Mouse (Mus musculus) urinary bladder, adult 2 months (tissue): Measurements from ENCODE around the gene Cyp39a1. TPM values are rescaled to one million over a fixed set of nuclear protein-coding genes. Genes with fewer than 3 reads are reported as not detected.
A peak's percentile ranks its signal among the peaks of the same experiment; 100 is the strongest.

Source experiments
- DNase-seq: peaks from one replicate; pipeline ENCODE4 v3.0.0; 2022; ENCODE audit warnings: low spot score
- polyA plus RNA-seq: library from polyadenylated mRNA; depleted of rRNA; stranded (reverse); fragments of >200 nt; gene quantifications from 2 replicates; pipeline ENCODE4 v1.2.3, GENCODE M21; 2012

Cyp39a1 gene
- polyA plus RNA-seq, 1 experiment: 9.9 TPM

DNA sequence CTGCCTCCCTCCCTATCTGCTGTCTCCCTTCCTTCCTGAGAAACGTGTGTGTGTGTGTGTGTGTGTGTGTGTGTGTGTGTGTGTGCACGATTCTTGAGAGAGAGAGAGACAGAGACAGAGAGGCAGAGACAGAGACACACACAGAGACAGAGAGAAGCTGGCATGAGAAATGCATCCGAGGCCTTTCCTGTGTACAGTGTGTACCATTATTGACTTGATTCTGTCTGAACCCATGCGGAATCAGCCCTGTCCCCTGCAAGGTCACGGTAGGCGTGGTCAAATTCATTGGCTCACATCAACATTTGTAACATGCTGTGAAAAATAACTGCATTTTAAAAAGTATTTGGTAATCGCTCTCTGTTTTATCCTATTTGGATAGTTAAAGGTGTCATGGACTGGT lies 16.9 kb downstream of the Cyp39a1 start:
- no peak for DNase-seq

GRCm38 (mm10) chr17:43684638-43685037 lies 17.4 kb downstream of the Cyp39a1 start:
- no peak for DNase-seq

DNA sequence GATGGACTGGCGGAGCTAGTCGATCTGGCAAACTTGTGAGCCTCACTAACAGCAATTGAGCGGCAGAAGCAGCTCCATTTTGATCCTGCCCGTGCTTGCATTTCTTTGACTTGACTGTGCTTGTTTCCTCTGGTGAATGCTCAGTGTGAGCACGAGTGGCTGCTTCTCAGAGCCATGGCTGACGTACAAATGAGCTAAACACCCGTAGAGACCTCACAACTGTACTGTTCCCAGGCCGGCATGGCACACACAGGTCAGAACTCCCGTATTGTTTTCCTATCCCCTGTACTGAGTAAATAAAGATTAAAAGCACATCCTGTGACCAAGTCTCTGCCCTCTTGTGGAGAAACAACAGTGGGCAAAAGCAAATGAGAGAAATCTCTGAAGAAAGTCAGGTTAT lies 22.4 kb downstream of the Cyp39a1 start:
- no peak for DNase-seq

GRCm38 (mm10) chr17:43698997-43699649 lies 31.9 kb downstream of the Cyp39a1 start:
- DNase-seq: peak; percentile 30

DNA sequence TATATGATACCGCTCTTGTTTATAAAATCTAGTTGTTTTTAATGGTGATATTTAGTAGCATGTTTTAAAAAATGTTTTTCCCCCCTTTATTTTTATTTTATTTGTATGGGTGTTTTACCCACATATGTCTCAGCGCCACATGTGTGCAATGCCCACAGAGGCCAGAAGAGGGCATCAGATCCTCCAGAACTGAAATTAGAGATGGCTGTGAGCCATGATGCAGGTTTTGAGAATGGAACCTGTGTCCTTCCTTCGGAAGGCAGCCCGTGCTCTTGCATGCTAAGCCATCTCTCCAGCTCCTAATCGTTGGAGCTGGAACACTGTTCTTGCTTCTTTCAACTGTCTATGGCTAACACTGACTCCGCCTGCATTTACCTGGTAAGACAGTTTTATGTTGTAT lies 33.8 kb downstream of the Cyp39a1 start:
- no peak for DNase-seq

- DNase-seq: no peak
Measured at GRCm38 (mm10) chr17:43704216-43704930, 37.1 kb downstream of the Cyp39a1 start.

- no peak for DNase-seq
Measured at GRCm38 (mm10) chr17:43706749-43707148, 39.5 kb downstream of the Cyp39a1 start.

DNA sequence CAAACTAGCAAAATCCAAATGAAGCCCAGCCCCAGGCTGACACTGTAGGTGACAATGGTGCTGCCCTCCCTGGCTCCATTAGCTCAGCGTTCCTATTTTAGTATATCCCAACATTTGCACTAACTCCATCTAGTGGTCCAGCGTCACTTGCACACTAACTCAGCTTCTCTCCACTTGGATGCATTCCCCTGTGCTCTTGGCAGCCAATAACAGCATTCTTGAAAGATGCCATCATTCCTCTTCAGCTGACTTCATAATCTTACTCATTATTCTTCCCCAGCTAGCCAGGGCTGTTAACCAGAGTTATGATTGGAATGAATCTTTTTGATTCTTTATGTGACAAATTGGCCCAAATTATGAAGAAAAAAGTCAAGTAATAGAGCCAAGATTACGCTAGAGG lies 40.0 kb downstream of the Cyp39a1 start:
- no peak for DNase-seq

DNA sequence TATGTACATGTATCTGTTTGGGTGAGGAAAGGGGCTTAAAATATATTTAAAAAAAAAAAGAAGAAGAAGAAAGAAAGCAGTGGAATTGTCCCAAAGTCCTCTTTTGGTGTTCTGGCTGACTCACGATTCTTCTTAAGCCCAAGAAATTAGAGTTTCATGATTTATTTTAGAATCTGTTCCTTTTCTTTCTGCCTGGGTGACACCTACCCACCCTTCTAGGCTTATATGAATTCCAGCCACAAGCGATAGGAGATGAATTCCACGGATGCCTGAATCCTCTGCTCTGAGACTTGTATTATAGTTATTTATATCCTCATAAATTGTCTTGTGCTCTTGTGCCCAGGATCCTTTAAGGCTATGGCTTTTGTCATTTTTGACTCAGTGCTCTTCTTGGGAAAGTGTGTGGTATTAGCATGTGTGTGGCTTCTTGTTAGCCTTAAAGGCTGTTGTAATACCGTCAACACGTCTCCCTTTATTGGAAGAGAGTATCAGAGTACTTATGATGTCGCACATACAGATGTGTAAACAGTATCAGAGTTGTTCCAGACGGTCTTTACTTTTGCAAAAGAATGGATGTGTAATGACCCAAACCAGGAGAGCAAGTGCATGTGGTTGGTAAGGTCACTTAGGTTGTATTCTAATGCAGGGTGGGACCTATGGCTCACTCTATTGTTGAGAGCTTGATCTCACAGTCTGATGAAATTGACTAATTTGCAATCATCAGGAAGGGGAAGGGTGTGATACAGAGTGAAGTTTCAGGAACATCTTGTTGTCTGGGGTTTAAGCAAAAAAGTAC lies 44.5 kb downstream of the Cyp39a1 start:
- DNase-seq: no peak

GRCm38 (mm10) chr17:43714191-43714590 lies 47.0 kb downstream of the Cyp39a1 start:
- DNase-seq: no peak

- DNase-seq: no peak
Measured at GRCm38 (mm10) chr17:43716601-43717000, 49.4 kb downstream of the Cyp39a1 start.

GRCm38 (mm10) chr17:43719401-43719800 lies 52.2 kb downstream of the Cyp39a1 start:
- no peak for DNase-seq

- no peak for DNase-seq
Measured at GRCm38 (mm10) chr17:43724480-43724879, 57.3 kb downstream of the Cyp39a1 start.

DNA sequence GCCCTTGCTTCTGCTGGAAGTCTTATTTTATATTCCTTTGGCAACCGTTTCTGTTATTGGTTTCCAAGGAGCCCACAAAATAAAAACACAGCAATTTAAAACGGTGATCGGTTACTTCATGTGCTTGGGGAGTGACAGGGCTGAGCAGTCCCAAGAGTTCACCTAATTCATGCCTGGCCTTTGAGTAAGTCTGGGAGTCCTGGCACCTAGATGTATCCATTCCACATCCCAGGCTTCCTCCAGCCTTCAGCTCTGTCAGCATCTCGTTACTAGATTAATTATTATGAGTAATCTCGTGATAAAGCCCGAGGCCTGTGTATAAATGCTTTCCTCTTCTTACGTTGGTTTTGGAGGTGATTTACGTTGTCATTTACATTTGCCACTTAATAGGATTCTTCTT lies 64.1 kb downstream of the Cyp39a1 start:
- no peak for DNase-seq

DNA sequence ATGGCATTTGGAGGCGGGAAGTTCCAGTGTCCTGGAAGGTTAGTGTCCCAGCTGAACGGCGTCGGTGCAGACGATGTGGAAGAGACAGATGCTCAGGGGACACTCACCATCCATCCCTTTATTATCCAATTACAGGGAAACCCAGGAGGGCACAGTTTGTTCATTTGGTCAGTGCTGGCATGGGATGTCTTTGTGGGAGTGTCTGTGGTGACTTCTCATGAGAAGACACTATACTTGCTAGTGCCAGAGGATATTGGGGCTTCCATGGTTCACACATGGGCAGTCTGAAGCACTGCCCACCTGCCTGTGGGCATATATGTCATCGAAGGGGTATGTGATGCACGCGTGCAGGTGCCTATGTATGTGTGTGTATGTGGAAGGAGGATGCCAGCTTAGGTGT lies 64.8 kb downstream of the Cyp39a1 start:
- DNase-seq: no peak

- DNase-seq: no peak
Measured at GRCm38 (mm10) chr17:43734252-43734651, 67.0 kb downstream of the Cyp39a1 start.

- no peak for DNase-seq
Measured at GRCm38 (mm10) chr17:43743933-43744332, 76.7 kb downstream of the Cyp39a1 start.

DNA sequence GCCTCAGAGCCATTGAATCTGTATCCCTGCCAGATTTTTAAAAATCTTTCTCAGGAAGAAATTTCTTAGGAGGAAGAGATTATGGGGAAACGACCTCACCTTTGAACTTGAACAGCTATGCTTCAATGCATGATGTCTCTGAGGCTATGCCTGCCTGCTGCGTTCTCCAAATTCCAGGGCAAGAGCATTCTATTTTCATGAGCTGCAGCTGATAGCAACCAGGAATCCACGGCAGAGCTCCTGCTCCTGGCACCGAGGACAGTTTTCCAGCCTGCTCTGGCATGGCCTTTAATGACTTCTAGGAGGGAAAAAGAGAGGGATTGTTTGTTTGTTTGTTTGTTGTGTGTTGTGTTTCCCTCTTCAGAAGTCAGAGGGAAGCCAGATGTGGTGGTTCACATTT lies 77.2 kb downstream of the Cyp39a1 start:
- DNase-seq: no peak

DNA sequence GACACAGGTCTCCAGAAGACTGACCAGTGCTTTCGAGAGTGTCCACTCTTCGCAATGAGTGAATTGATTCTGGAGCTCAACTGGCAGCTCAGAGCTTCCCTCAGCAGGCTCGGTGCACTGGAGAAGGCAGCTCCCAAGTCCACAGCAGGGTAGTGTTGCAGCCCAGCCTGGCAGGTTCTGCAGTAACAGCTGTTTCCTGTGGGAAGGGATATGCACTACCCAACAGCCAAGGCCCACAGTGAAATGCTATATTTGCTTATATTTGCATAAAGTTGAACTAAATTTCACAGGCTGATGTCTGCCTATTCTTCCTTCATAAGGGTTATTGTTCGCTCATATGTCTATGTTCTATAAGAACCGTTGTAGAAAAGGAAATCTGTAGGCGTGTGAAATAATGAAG lies 83.9 kb downstream of the Cyp39a1 start:
- DNase-seq: no peak

GRCm38 (mm10) chr17:43752811-43753210 lies 85.6 kb downstream of the Cyp39a1 start:
- DNase-seq: no peak

DNA sequence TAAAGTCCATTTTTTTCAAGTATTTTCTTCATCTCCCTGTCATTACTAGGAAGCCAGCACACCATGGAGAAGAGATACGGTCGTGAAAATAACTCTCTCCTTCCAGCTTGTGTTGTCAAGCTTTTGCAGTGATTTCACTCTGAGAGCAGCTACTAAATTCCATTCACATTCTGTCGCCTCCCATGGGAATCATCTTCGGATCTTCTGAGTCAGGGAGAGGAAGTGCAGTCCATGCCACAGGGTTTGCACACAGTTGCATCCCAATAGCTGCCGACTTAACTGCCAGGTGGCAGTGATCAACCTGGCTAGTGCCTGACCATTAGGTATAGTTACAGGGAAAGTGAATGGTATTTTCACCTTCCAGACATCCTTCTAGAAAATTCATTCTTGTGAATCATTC lies 87.5 kb downstream of the Cyp39a1 start:
- DNase-seq: no peak

DNA sequence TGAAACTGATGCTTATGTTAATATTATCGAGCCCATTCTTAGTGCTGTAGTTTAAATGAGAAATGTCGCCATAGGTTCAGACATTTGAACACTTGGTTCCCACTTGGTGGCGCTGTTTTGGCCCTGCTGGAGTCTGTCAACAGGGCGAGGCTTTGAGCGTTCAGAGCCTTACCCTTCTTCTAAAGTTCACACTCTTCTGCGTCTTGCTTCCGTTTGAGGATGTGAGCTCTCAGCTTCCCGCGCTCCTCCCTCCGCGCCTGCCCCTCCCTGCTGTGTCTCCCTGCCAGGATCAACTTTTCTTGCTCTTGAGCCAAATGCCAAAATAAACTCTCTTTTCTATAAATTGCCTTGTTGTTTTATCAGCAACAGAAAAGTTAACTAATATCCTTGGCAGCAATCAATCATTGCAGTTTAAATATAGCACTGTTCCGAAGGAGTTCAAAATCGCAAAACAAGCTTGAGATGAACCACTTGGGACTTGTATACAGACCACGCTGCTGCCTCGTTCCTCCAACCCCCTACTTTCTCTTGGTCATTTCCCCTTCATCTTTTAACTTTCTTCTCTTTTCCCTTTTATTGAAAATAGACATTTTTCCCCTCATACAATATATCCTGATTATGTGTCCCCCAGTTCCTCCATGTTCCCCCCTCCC lies 91.5 kb downstream of the Cyp39a1 start:
- no peak for DNase-seq
